In genomic region chr5:122639986-122640385, GRCm38 (mm10) we compare ENCODE assay signal across 24 mouse cellular contexts. TPM values are rescaled to one million over a fixed set of nuclear protein-coding genes. Genes with fewer than 3 reads are reported as not detected.
DNase-seq lines count a peak whose midpoint lies in the region; ATAC-seq and TF ChIP-seq lines count a peak whose summit lies in the region.
"Had no signal": no experiment of that assay in that cellular context is flagged by ENCODE, and none has a peak within 500 bp of the region (broad histone marks: within the 10 kb centered on the region; RNA-seq: fewer than 3 reads in every experiment).

No protein-coding gene starts in this region.

- no peak for DNase-seq in kidney, adult 2 months
- no peak for DNase-seq in lung, embryonic 14.5 days
- DNase-seq in lung, adult 18-20 months: no peak
- peak; percentile 38 for DNase-seq in ES-CJ7 (ENCODE audit: low read depth, low spot score)
- DNase-seq in stomach, postnatal 0 days (ENCODE audit: low spot score): no peak
- DNase-seq in frontal cortex, postnatal 10 days (ENCODE audit: low spot score in 2 of 2): no peak
- DNase-seq: adrenal gland, postnatal 36 days; B cell, adult 2 months; cerebellum, adult 11 months; cerebellum, adult 9-11 months; kidney, adult 18-20 months; kidney, postnatal 25 days; layer of hippocampus, postnatal 36 days; lung, postnatal 4 days; thymus, postnatal 25 days had no signal

- no peaks in the 10 kb centered on the region for H3K9me3 ChIP-seq in kidney, embryonic 14.5 days (ENCODE audit: control insufficient read depth, low read length)
- H3K9me3 ChIP-seq in lung, embryonic 14.5 days (ENCODE audit: low read depth, low read length): no peaks in the 10 kb centered on the region
- H3K9me3 ChIP-seq in stomach, postnatal 0 days (ENCODE audit: control insufficient read depth, low read length): no peaks in the 10 kb centered on the region
- H3K9me3 ChIP-seq: embryonic facial prominence, embryonic 10.5 days; heart, embryonic 15.5 days; hindbrain, embryonic 15.5 days; liver, embryonic 15.5 days; midbrain, embryonic 15.5 days; neural tube, embryonic 13.5 days had no signal

- H3K4me3 ChIP-seq in kidney, adult 2 months (ENCODE audit: insufficient read depth, low read depth, low read length): no peak overlapping the region
- H3K4me3 ChIP-seq in kidney, embryonic 14.5 days (ENCODE audit: low read length): no peak overlapping the region
- no peak overlapping the region for H3K4me3 ChIP-seq in lung, embryonic 14.5 days (ENCODE audit: low read depth, low read length)
- H3K4me3 ChIP-seq in stomach, postnatal 0 days (ENCODE audit: low read depth, low read length): no peak overlapping the region
- H3K4me3 ChIP-seq: embryonic facial prominence, embryonic 10.5 days; heart, embryonic 15.5 days; hindbrain, embryonic 15.5 days; liver, embryonic 15.5 days; midbrain, embryonic 15.5 days; myocyte; neural tube, embryonic 13.5 days had no signal

- no peak overlapping the region for H3K9ac ChIP-seq in kidney, embryonic 14.5 days (ENCODE audit: low read depth, low read length)
- H3K9ac ChIP-seq in lung, embryonic 14.5 days: no peak overlapping the region
- no peak overlapping the region for H3K9ac ChIP-seq in stomach, postnatal 0 days (ENCODE audit: low read length)
- H3K9ac ChIP-seq: heart, embryonic 15.5 days; hindbrain, embryonic 15.5 days; liver, embryonic 15.5 days; midbrain, embryonic 15.5 days; neural tube, embryonic 13.5 days had no signal

- no peak for ATAC-seq in kidney, embryonic 14.5 days (ENCODE audit: low FRiP score, low TSS enrichment)
- no peak for ATAC-seq in lung, embryonic 14.5 days (ENCODE audit: insufficient read depth)
- ATAC-seq in stomach, postnatal 0 days (ENCODE audit: low FRiP score, low TSS enrichment): no peak
- ATAC-seq: forebrain, embryonic 16.5 days; midbrain, embryonic 15.5 days had no signal

- no peaks in the 10 kb centered on the region for H3K27me3 ChIP-seq in kidney, adult 2 months (replicated peaks; ENCODE audit: control insufficient read depth, insufficient read depth, low read length)
- no peaks in the 10 kb centered on the region for H3K27me3 ChIP-seq in kidney, embryonic 14.5 days (ENCODE audit: control insufficient read depth, insufficient read depth, low read length)
- H3K27me3 ChIP-seq in lung, embryonic 14.5 days (ENCODE audit: insufficient read depth, low read length): no peaks in the 10 kb centered on the region
- H3K27me3 ChIP-seq in stomach, postnatal 0 days (ENCODE audit: control insufficient read depth, insufficient read depth, low read length): no peaks in the 10 kb centered on the region
- H3K27me3 ChIP-seq: heart, embryonic 15.5 days; hindbrain, embryonic 15.5 days; midbrain, embryonic 15.5 days; neural tube, embryonic 13.5 days had no signal

- 88% methylated on average over 5 of the region's 5 CpGs for WGBS in kidney, adult 2 months
- 84% methylated on average over 5 of the region's 5 CpGs for WGBS in kidney, embryonic 14.5 days
- WGBS in lung, embryonic 14.5 days: 79% methylated on average over 5 of the region's 5 CpGs
- 81% methylated on average over 5 of the region's 5 CpGs for WGBS in stomach, postnatal 0 days

- H3K27ac ChIP-seq in kidney, adult 2 months (ENCODE audit: insufficient read depth, low read depth, low read length): no peak overlapping the region
- no peak overlapping the region for H3K27ac ChIP-seq in kidney, embryonic 14.5 days (ENCODE audit: low read depth, low read length)
- H3K27ac ChIP-seq in lung, embryonic 14.5 days (ENCODE audit: low read depth): no peak overlapping the region
- no peak overlapping the region for H3K27ac ChIP-seq in stomach, postnatal 0 days (replicated peaks)
- H3K27ac ChIP-seq: embryonic facial prominence, embryonic 10.5 days; heart, embryonic 15.5 days; hindbrain, embryonic 15.5 days; liver, embryonic 15.5 days; midbrain, embryonic 15.5 days; neural tube, embryonic 13.5 days had no signal

- H3K4me1 ChIP-seq in kidney, adult 2 months (ENCODE audit: control insufficient read depth, insufficient read depth, low read length): no peaks in the 10 kb centered on the region
- 0 out of 2 replicates have a peak, but pooled peaks cover 3% of the 10 kb centered on the region for H3K4me1 ChIP-seq in kidney, embryonic 14.5 days (ENCODE audit: control insufficient read depth, insufficient read depth, low read length)
- peaks cover 4% of the 10 kb centered on the region; the same call in 1 of the 2 replicates for H3K4me1 ChIP-seq in lung, embryonic 14.5 days (ENCODE audit: insufficient read depth)
- no peaks in the 10 kb centered on the region for H3K4me1 ChIP-seq in stomach, postnatal 0 days (replicated peaks; ENCODE audit: control insufficient read depth, insufficient read depth)

- no peak for TF ChIP-seq EP300 in stomach, postnatal 0 days (optimal IDR thresholded peaks at IDR 0.05)

- no peak for TF ChIP-seq POLR2A in kidney, adult 2 months (IDR thresholded peaks at IDR 0.05; ENCODE audit: low read depth, low read length)

- peak; percentile 26; the same call in 1 of the 2 replicates for TF ChIP-seq CTCF in kidney, adult 2 months (conservative IDR thresholded peaks at IDR 0.05; ENCODE audit: insufficient read depth, insufficient read length, low read depth, low read length)
- 0 out of 2 replicates have a peak, but pooled peaks have one; percentile 5 for TF ChIP-seq CTCF in lung, embryonic 14.5 days (IDR thresholded peaks at IDR 0.05; ENCODE audit: low read depth)
- TF ChIP-seq CTCF in stomach, postnatal 0 days (IDR thresholded peaks at IDR 0.05; ENCODE audit: low read depth): peak; percentile 43

- H3K36me3 ChIP-seq in kidney, adult 2 months (ENCODE audit: control insufficient read depth, insufficient read depth, low read length): no peaks in the 10 kb centered on the region
- H3K36me3 ChIP-seq in kidney, embryonic 14.5 days (ENCODE audit: control insufficient read depth, insufficient read depth, low read length): no peaks in the 10 kb centered on the region
- no peaks in the 10 kb centered on the region for H3K36me3 ChIP-seq in lung, embryonic 14.5 days (ENCODE audit: insufficient read depth)
- H3K36me3 ChIP-seq in stomach, postnatal 0 days (ENCODE audit: control insufficient read depth, insufficient read depth, low read length): no peaks in the 10 kb centered on the region
- H3K36me3 ChIP-seq: embryonic facial prominence, embryonic 10.5 days; heart, embryonic 15.5 days; hindbrain, embryonic 15.5 days; liver, embryonic 15.5 days; midbrain, embryonic 15.5 days; neural tube, embryonic 13.5 days had no signal

- no peak overlapping the region for H3K4me2 ChIP-seq in kidney, embryonic 14.5 days (replicated peaks; ENCODE audit: low read depth, low read length)
- no peak overlapping the region for H3K4me2 ChIP-seq in lung, embryonic 14.5 days
- H3K4me2 ChIP-seq in stomach, postnatal 0 days (replicated peaks; ENCODE audit: low read depth): no peak overlapping the region
- H3K4me2 ChIP-seq: heart, embryonic 15.5 days; hindbrain, embryonic 15.5 days; liver, embryonic 15.5 days; midbrain, embryonic 15.5 days; neural tube, embryonic 13.5 days had no signal

RNA-seq across cellular contexts. Expression of gene P2rx7, which starts 3.7 kb away (rescaled TPM):
- polyA plus RNA-seq in kidney, adult 2 months (2012; rRNA removed): 5.1 and 5.3 TPM in 2 replicates
- polyA plus RNA-seq in kidney, embryonic 14.5 days (2014; fragmentation: Nextera tagmentation; extraction: Ambion mirVana): 0.56 and 1.1 TPM in 2 replicates
- polyA plus RNA-seq in lung, embryonic 14.5 days (2014; fragmentation: Nextera tagmentation; extraction: Ambion mirVana): 1.3 and 2.7 TPM in 2 replicates
- polyA plus RNA-seq in stomach, postnatal 0 days (2015; fragmentation: Nextera tagmentation; extraction: Ambion mirVana): 2.1 and 2.7 TPM in 2 replicates

RNA-seq across cellular contexts. Expression of gene Ift81, which starts 25.7 kb away (rescaled TPM):
- 2.0 and 3.4 TPM in 2 replicates for polyA plus RNA-seq in kidney, adult 2 months (2012; rRNA removed)
- 34.1 and 46.0 TPM in 2 replicates for polyA plus RNA-seq in kidney, embryonic 14.5 days (2014; fragmentation: Nextera tagmentation; extraction: Ambion mirVana)
- polyA plus RNA-seq in lung, embryonic 14.5 days (2014; fragmentation: Nextera tagmentation; extraction: Ambion mirVana): 38.4 and 39.6 TPM in 2 replicates
- polyA plus RNA-seq in stomach, postnatal 0 days (2015; fragmentation: Nextera tagmentation; extraction: Ambion mirVana): 16.3 and 17.4 TPM in 2 replicates
